Mouse (Mus musculus) subcutaneous adipose tissue, adult 2 months (tissue): ENCODE measurements around the gene Mrpl44. TPM values are rescaled to one million over a fixed set of nuclear protein-coding genes. Genes with fewer than 3 reads are reported as not detected.

Experiments used
- polyA plus RNA-seq: library from polyadenylated mRNA; depleted of rRNA; stranded (reverse); fragments of >200 nt; gene quantifications from 2 replicates; pipeline ENCODE4 v1.2.3, GENCODE M21; 2012; ENCODE audit warnings: low replicate concordance; rRNA removed

Mrpl44 gene
- polyA plus RNA-seq, result 10.8 and 13.5 TPM in 2 replicates

DNA sequence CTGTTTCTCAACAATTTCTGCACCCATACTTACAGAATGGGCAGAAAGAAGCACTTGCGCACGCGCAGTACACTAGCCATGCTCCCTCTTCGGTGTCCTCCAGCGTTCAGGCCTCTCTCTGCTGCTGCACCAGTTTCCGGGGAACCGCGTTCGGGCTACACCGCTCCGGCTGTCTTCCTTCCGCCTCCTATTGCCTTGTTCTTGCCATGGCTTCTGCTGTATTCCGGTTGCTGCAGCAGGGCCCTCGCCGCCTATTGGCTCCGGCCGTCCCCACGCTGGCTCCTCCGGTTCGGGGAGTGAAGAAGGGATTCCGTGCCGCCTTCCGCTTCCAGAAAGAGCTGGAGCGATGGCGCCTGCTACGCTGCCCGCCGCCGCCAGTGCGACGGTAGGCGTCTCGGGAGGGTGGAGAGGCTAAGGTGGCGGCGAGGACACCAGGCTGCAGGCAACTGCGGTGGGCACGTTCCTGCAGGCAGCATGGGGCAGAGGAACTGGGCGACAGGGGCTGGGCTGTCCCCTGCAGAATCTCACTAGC lies at the start of gene Mrpl44, which contains the start of gene Wdfy1:
Gene Mrpl44 (plus strand): TSS at position 92 of the 532 bp plus-strand sequence.
Gene Wdfy1 (minus strand): TSS at position 217 of the 532 bp plus-strand sequence.

Other genes with a start within 250 kb of the Mrpl44 start
- gene Ap1s3, start 104.0 kb upstream of the Mrpl44 start, polyA plus RNA-seq, result 0.95 and 79.0 TPM in 2 replicates
- 29.1 and 54.3 TPM in 2 replicates for gene Wdfy1, start 125 bp downstream of the Mrpl44 start, polyA plus RNA-seq
- 44.7 and 115 TPM in 2 replicates for gene Serpine2, start 85.2 kb downstream of the Mrpl44 start, polyA plus RNA-seq